Mouse (Mus musculus) limb, embryonic 14.5 days (tissue): ENCODE results near the gene Ndrg3. TPM values are rescaled to one million over a fixed set of nuclear protein-coding genes. Genes with fewer than 3 reads are reported as not detected.

Experiments
- ATAC-seq: fragments of 200-750 bp; cut with Nextera tagmentation; 2 replicates; pipeline ENCODE4 v1.8.0; 2017; ENCODE audit warnings: low read depth, moderate number of reproducible peaks, moderate TSS enrichment; ENCODE audit not compliant: low FRiP score
- DNase-seq: peaks from one replicate; pipeline ENCODE4 v3.0.0-alpha.2; 2015; ENCODE audit warnings: low spot score
- H3K27ac ChIP-seq: fragments of 300-500 bp; sonication (generic); replicated peaks from 2 replicates; pipeline ENCODE4 v1.5.1; 2014; ENCODE audit warnings: low read depth, mild to moderate bottlenecking, low read length, moderate library complexity, mixed read lengths
- H3K27me3 ChIP-seq: fragments of 300-500 bp; sonication (generic); 2 replicates; pipeline ENCODE4 v1.6.1; 2014; ENCODE audit warnings: low read length, mixed read lengths; ENCODE audit not compliant: control insufficient read depth, insufficient read depth
- H3K36me3 ChIP-seq: fragments of 300-500 bp; sonication (generic); 2 replicates; pipeline ENCODE4 v1.6.1; 2014; ENCODE audit warnings: mild to moderate bottlenecking, low read length, moderate library complexity, mixed read lengths; ENCODE audit not compliant: control insufficient read depth, insufficient read depth
- H3K4me1 ChIP-seq: fragments of 300-500 bp; sonication (generic); 2 replicates; pipeline ENCODE4 v1.6.1; 2014; ENCODE audit warnings: antibody characterized with exemption, low read length, mixed read lengths; ENCODE audit not compliant: control insufficient read depth, insufficient read depth
- H3K4me2 ChIP-seq: fragments of 300-500 bp; sonication (generic); replicated peaks from 2 replicates; pipeline ENCODE4 v1.6.1; 2014; ENCODE audit warnings: low read depth, mild to moderate bottlenecking, low read length, moderate library complexity; ENCODE audit not compliant: severe bottlenecking
- H3K4me3 ChIP-seq: fragments of 300-500 bp; sonication (generic); replicated peaks from 2 replicates; pipeline ENCODE4 v1.5.1; 2014; ENCODE audit warnings: low read length
- H3K9ac ChIP-seq: fragments of 300-500 bp; sonication (generic); 2 replicates; pipeline ENCODE4 v1.6.1; 2014; ENCODE audit warnings: mild to moderate bottlenecking, low read depth, low read length, moderate library complexity; ENCODE audit not compliant: severe bottlenecking
- H3K9me3 ChIP-seq: fragments of 300-500 bp; sonication (generic); 2 replicates; pipeline ENCODE4 v1.6.1; 2016; ENCODE audit warnings: low read length; ENCODE audit not compliant: control insufficient read depth
- POLR2A ChIP-seq: fragments of 200-500 bp; IDR thresholded peaks from 2 replicates; pipeline ENCODE4 v1.8.0; 2012; ENCODE audit warnings: inconsistent platforms, mild to moderate bottlenecking, moderate library complexity, borderline replicate concordance; ENCODE audit not compliant: insufficient read depth, insufficient read length; ENCODE audit errors: extremely low read depth
- WGBS: fragments of 180-500 bp; shearing (Covaris S2); extraction: QIAGEN DNeasy Blood & Tissue Kit; methylation state at CpG from one replicate; pipeline ENCODE4 v1.1.7; 2014; 5-methylcytosine and 5-hydroxymethylcytosine counted together
- polyA plus RNA-seq, 2 experiments: library from polyadenylated mRNA; depleted of rRNA in 1 of 2; stranded (reverse) in 1 of 2; unstranded in 1 of 2; fragments of >200 nt; fragmentation: Nextera tagmentation in 1 of 2; extraction: Ambion mirVana in 1 of 2; gene quantifications; 2 replicates each; pipeline versions ENCODE4 v1.2.1 to v1.2.3; 2012 to 2014

Gene Ndrg3
- polyA plus RNA-seq, 2 experiments, result 44.1 to 64.6 TPM

GRCm38 (mm10) chr2:157007234-157007596 is 15.4 kb upstream of the Ndrg3 start:
- Histone ChIP-seq H3K4me1 (peaks cover 23% of the 10 kb centered on the region), H3K27me3 (no peaks in the 10 kb centered on the region), H3K4me3 (peak overlapping the region; percentile 76), H3K36me3 (peaks cover 14% of the 10 kb centered on the region), H3K9ac (peak overlapping the region; percentile 73), H3K27ac (peak overlapping the region; percentile 75), H3K4me2 (peak overlapping the region; percentile 77), H3K9me3 (no peaks in the 10 kb centered on the region)
- no peak for ATAC-seq
- no peak for TF ChIP-seq POLR2A
- 30% methylated on average over 5 of the region's 5 CpGs for WGBS
- no peak for DNase-seq

GRCm38 (mm10) chr2:157006511-157007233 is 14.8 kb upstream of the Ndrg3 start, which contains the start of gene Dsn1:
TSS of gene Dsn1 (minus strand) at chr2:157007154.
- WGBS, result under 1% methylated on average over 44 of the region's 56 CpGs
- Histone ChIP-seq H3K9me3 (no peaks in the 10 kb centered on the region), H3K9ac (peak within 1 kb of the TSS; percentile 73), H3K4me3 (peak within 1 kb of the TSS; percentile 76), H3K27me3 (no peaks in the 10 kb centered on the region), H3K36me3 (peaks cover 14% of the 10 kb centered on the region), H3K4me2 (peak within 1 kb of the TSS; percentile 77), H3K4me1 (peaks cover 23% of the 10 kb centered on the region), H3K27ac (peak within 1 kb of the TSS; percentile 75)
- TF ChIP-seq POLR2A, result peak; percentile 46; the same call in 1 of the 2 replicates
- peak; percentile 81 for ATAC-seq
- peak; percentile 78 for DNase-seq

- H3K9ac ChIP-seq, result no peak overlapping the region
- H3K4me2 ChIP-seq, result no peak overlapping the region
- ATAC-seq (no peak), DNase-seq (no peak)
- H3K4me3 ChIP-seq, result no peak overlapping the region
- 88% methylated on average over 4 of the region's 4 CpGs for WGBS
- H3K27me3 ChIP-seq, result no peaks in the 10 kb centered on the region
- TF ChIP-seq POLR2A, result no peak
- peaks cover 7% of the 10 kb centered on the region for H3K4me1 ChIP-seq
- no peak overlapping the region for H3K27ac ChIP-seq
- peaks cover 48% of the 10 kb centered on the region for H3K36me3 ChIP-seq
- H3K9me3 ChIP-seq, result no peaks in the 10 kb centered on the region
Observed at GRCm38 (mm10) chr2:157002321-157002720, 10.5 kb upstream of the Ndrg3 start.

GRCm38 (mm10) chr2:156998263-156998662 is 6.4 kb upstream of the Ndrg3 start:
- WGBS, result 96% methylated on average over 5 of the region's 5 CpGs
- Histone ChIP-seq H3K27me3 (no peaks in the 10 kb centered on the region), H3K4me1 (no peaks in the 10 kb centered on the region), H3K4me2 (no peak overlapping the region), H3K27ac (no peak overlapping the region), H3K36me3 (peaks cover 63% of the 10 kb centered on the region), H3K4me3 (no peak overlapping the region), H3K9ac (no peak overlapping the region), H3K9me3 (no peaks in the 10 kb centered on the region)
- DNase-seq, result no peak
- no peak for TF ChIP-seq POLR2A
- ATAC-seq, result no peak

- Histone ChIP-seq H3K4me1 (no peaks in the 10 kb centered on the region), H3K4me2 (no peak overlapping the region), H3K4me3 (no peak overlapping the region), H3K27me3 (no peaks in the 10 kb centered on the region), H3K9me3 (no peaks in the 10 kb centered on the region), H3K9ac (no peak overlapping the region), H3K36me3 (peaks cover 63% of the 10 kb centered on the region), H3K27ac (no peak overlapping the region)
- DNase-seq (peak; percentile 55), ATAC-seq (no peak)
- TF ChIP-seq POLR2A, result no peak
- WGBS, result 73% methylated on average over 6 of the region's 6 CpGs
Observed at GRCm38 (mm10) chr2:156996576-156996975, 4.7 kb upstream of the Ndrg3 start.
